Mouse (Mus musculus): ENCODE results near the gene Rock2. TPM values are rescaled to one million over a fixed set of nuclear protein-coding genes. Genes with fewer than 3 reads are reported as not detected.

Gene Rock2
- polyA plus RNA-seq, 1 experiment from 2014 or later: 72.1 TPM

GRCm38 (mm10) chr12:16896073-16896789 lies 1.5 kb downstream of the Rock2 start:
- DNase-seq (ENCODE audit: low read depth, low spot score): no peak
- ATAC-seq: peak; percentile 17
- ChIA-PET POLR2A (interaction anchor here (1.9 to 4.7 kb wide), 4 partner anchors 7 to 44 kb away, joined by 5 to 27 read pairs (median 12); no protein-coding TSS in a partner anchor), CTCF (interaction anchor here (0.8 to 1.8 kb wide), 5 partner anchors 11 to 72 kb away, joined by 3 read pairs; no protein-coding TSS in a partner anchor)
- H3K27me3 ChIP-seq: no peaks in the 10 kb centered on the region
- TF ChIP-seq CTCF (IDR thresholded peaks at IDR 0.05): no peak
- in situ Hi-C loops (cut with MboI; ENCODE audit: low pct_unique_long_range_greater_than_20kb): loop anchor here (5.0 kb wide), 1 partner anchor 84 kb away; the partner anchor contains the start of gene E2f6

GRCm38 (mm10) chr12:16897225-16897624 lies 2.5 kb downstream of the Rock2 start:
- TF ChIP-seq CTCF (IDR thresholded peaks at IDR 0.05): no peak
- no peaks in the 10 kb centered on the region for H3K27me3 ChIP-seq
- POLR2A ChIA-PET: interaction anchor here (2.3 to 4.7 kb wide), 2 partner anchors 26 to 45 kb away, joined by 13 to 27 read pairs; no protein-coding TSS in a partner anchor
- ATAC-seq (no peak), DNase-seq (ENCODE audit: low read depth, low spot score) (no peak)
- CTCF ChIA-PET: interaction anchor here (0.8 to 1.8 kb wide), 4 partner anchors 10 to 73 kb away, joined by 3 read pairs; no protein-coding TSS in a partner anchor
- in situ Hi-C loops (cut with MboI; ENCODE audit: low pct_unique_long_range_greater_than_20kb): loop anchor here (5.0 kb wide), 1 partner anchor 85 kb away; the partner anchor contains the start of gene E2f6

- POLR2A ChIA-PET: interaction anchor here (2.3 kb wide), 1 partner anchor 27 kb away, joined by 13 read pairs; no protein-coding TSS in a partner anchor
- CTCF ChIA-PET: no interaction called here
- ATAC-seq (no peak), DNase-seq (ENCODE audit: low read depth, low spot score) (no peak)
- no peak for TF ChIP-seq CTCF (IDR thresholded peaks at IDR 0.05)
- in situ Hi-C loops (cut with MboI; ENCODE audit: low pct_unique_long_range_greater_than_20kb): loop anchor here (5.0 kb wide), 1 partner anchor 86 kb away; the partner anchor contains the start of gene E2f6
- H3K27me3 ChIP-seq: no peaks in the 10 kb centered on the region
Measured at GRCm38 (mm10) chr12:16898221-16898620, 3.5 kb downstream of the Rock2 start.

- DNase-seq (ENCODE audit: low read depth, low spot score) (no peak), ATAC-seq (no peak)
- ChIA-PET POLR2A (no interaction called here), CTCF (interaction anchor here (1.2 kb wide), 1 partner anchor 69 kb away, joined by 3 read pairs; no protein-coding TSS in a partner anchor)
- no peak for TF ChIP-seq CTCF (IDR thresholded peaks at IDR 0.05)
- in situ Hi-C loops (cut with MboI; ENCODE audit: low pct_unique_long_range_greater_than_20kb): loop anchor here (5.0 kb wide), 1 partner anchor 86 kb away; the partner anchor contains the start of gene E2f6
- no peaks in the 10 kb centered on the region for H3K27me3 ChIP-seq
Measured at GRCm38 (mm10) chr12:16898790-16899189, 4.1 kb downstream of the Rock2 start.

- POLR2A ChIA-PET: no interaction called here
- DNase-seq (ENCODE audit: low read depth, low spot score) (no peak), ATAC-seq (no peak)
- CTCF ChIA-PET: no interaction called here
- H3K27me3 ChIP-seq: no peaks in the 10 kb centered on the region
- in situ Hi-C loops (cut with MboI; ENCODE audit: low pct_unique_long_range_greater_than_20kb): no loop called here
- TF ChIP-seq CTCF (IDR thresholded peaks at IDR 0.05): no peak
Measured at GRCm38 (mm10) chr12:16900625-16901222, 6.0 kb downstream of the Rock2 start.

- no peak for TF ChIP-seq CTCF (IDR thresholded peaks at IDR 0.05)
- ChIA-PET POLR2A (interaction anchor here (2.0 kb wide), 1 partner anchor 9 kb away, joined by 5 read pairs; the partner anchor contains the start of gene Rock2), CTCF (no interaction called here)
- no peaks in the 10 kb centered on the region for H3K27me3 ChIP-seq
- DNase-seq (ENCODE audit: low read depth, low spot score) (no peak), ATAC-seq (no peak)
- in situ Hi-C loops (cut with MboI; ENCODE audit: low pct_unique_long_range_greater_than_20kb): no loop called here
Measured at GRCm38 (mm10) chr12:16903949-16904635, 9.4 kb downstream of the Rock2 start.

GRCm38 (mm10) chr12:16907282-16907846 lies 12.7 kb downstream of the Rock2 start:
- DNase-seq (ENCODE audit: low read depth, low spot score) (no peak), ATAC-seq (no peak)
- CTCF ChIA-PET: interaction anchor here (1.3 to 1.4 kb wide), 2 partner anchors 11 to 16 kb away, joined by 3 read pairs; no protein-coding TSS in a partner anchor

GRCm38 (mm10) chr12:16907953-16908648 lies 13.4 kb downstream of the Rock2 start:
- ATAC-seq (no peak), DNase-seq (ENCODE audit: low read depth, low spot score) (no peak)
- POLR2A ChIA-PET: no interaction called here
- TF ChIP-seq CTCF (IDR thresholded peaks at IDR 0.05): peak; percentile 60
- in situ Hi-C loops (cut with MboI; ENCODE audit: low pct_unique_long_range_greater_than_20kb): no loop called here
- no peaks in the 10 kb centered on the region for H3K27me3 ChIP-seq
- CTCF ChIA-PET: interaction anchor here (1.3 to 1.6 kb wide), 5 partner anchors 11 to 42 kb away, joined by 3 to 5 read pairs (median 3); no protein-coding TSS in a partner anchor

More at GRCm38 (mm10) chr12:16907282-16907846, 12.7 kb downstream of the Rock2 start:
- POLR2A ChIA-PET: no interaction called here
- in situ Hi-C loops (cut with MboI; ENCODE audit: low pct_unique_long_range_greater_than_20kb): no loop called here
- H3K27me3 ChIP-seq: no peaks in the 10 kb centered on the region
- no peak for TF ChIP-seq CTCF (IDR thresholded peaks at IDR 0.05)

GRCm38 (mm10) chr12:16911524-16911923 lies 16.8 kb downstream of the Rock2 start:
- no peak for TF ChIP-seq CTCF (IDR thresholded peaks at IDR 0.05)
- in situ Hi-C loops (cut with MboI; ENCODE audit: low pct_unique_long_range_greater_than_20kb): no loop called here
- POLR2A ChIA-PET: no interaction called here
- H3K27me3 ChIP-seq: no peaks in the 10 kb centered on the region
- DNase-seq (ENCODE audit: low read depth, low spot score): no peak
- CTCF ChIA-PET: interaction anchor here (1.6 kb wide), 1 partner anchor 8 kb away, joined by 8 read pairs; no protein-coding TSS in a partner anchor
- no peak for ATAC-seq

All from Patski (cell line).